Comparison of ENCODE assay signal across 9 mouse cellular contexts in the genomic region with DNA sequence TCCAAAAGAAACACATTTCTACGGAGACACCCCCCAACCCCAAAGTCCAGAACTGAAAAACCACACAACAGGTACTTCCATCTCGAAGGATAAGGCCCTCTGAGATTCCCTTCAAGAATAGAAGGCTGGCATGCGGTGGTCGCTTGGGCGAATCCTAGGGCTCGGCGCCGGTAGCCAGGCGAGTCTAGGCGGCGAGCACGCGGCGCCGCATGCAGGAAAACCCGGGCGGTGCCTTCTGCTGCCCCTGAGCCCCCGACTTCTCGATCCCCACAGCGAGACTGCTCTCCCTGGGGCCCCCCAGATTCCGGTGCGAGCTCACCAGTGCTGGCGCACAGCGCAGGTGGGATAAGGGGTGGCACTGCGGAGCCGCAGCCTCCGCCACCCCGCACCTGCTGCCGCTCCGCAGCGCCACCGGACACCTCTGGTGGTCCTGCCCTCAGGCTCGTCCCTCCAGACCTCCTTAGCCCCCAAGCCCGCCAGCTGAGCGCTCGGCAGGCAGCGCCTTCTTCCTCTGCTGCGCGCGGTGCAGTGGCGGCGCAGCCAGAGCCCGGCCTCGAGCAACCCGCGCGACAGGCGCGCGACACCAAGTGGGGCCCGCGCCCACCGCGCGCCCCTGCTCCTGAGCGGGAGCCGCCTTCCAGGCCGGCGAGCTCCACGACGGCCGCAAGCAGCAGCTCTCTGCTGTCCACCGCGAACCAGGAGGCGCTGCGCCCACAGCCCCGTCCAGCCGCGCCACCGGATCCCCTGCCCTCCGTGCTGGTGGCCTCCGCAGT. TPM values are rescaled to one million over a fixed set of nuclear protein-coding genes. Genes with fewer than 3 reads are reported as not detected.
A peak's percentile ranks its signal among the peaks of the same experiment; 100 is the strongest.
DNase-seq lines count a peak whose midpoint lies in the region; ATAC-seq lines count a peak whose summit lies in the region.
"Had no signal": no experiment of that assay in that cellular context is flagged by ENCODE, and none has a peak within 500 bp of the region (broad histone marks: within the 10 kb centered on the region; RNA-seq: fewer than 3 reads in every experiment).

No protein-coding gene starts in this region.

- H3K9ac ChIP-seq in embryonic facial prominence, embryonic 11.5 days (replicated peaks; ENCODE audit: low read length), result peak overlapping the region; percentile 22; the same call in 1 of the 2 replicates
- H3K9ac ChIP-seq in hindbrain, embryonic 15.5 days, result peak overlapping the region; percentile 60
- H3K9ac ChIP-seq in neural tube, embryonic 14.5 days (replicated peaks; ENCODE audit: low read depth, low read length), result peak overlapping the region; percentile 56

- no peak overlapping the region for H3K27ac ChIP-seq in embryonic facial prominence, embryonic 11.5 days (replicated peaks; ENCODE audit: low read depth, low read length)
- peak overlapping the region; percentile 77 for H3K27ac ChIP-seq in hindbrain, embryonic 15.5 days (replicated peaks)
- no peak overlapping the region for H3K27ac ChIP-seq in neural tube, embryonic 14.5 days (ENCODE audit: low read depth, low read length)

- ATAC-seq in embryonic facial prominence, embryonic 11.5 days (replicated peaks; ENCODE audit: insufficient number of reproducible peaks, low FRiP score, low TSS enrichment, low read depth), result peak; percentile 79
- ATAC-seq in hindbrain, embryonic 15.5 days (ENCODE audit: low FRiP score, low read depth), result peak; percentile 79
- peak; percentile 81 for ATAC-seq in neural tube, embryonic 14.5 days (ENCODE audit: low read depth)

- WGBS in embryonic facial prominence, embryonic 11.5 days, result 2% methylated on average over 59 of the region's 72 CpGs
- WGBS in hindbrain, embryonic 15.5 days, result 1% methylated on average over 69 of the region's 72 CpGs
- WGBS in neural tube, embryonic 14.5 days, result 1% methylated on average over 62 of the region's 72 CpGs

- peak overlapping the region; percentile 43 for H3K4me3 ChIP-seq in embryonic facial prominence, embryonic 11.5 days (ENCODE audit: low read depth, low read length)
- peak overlapping the region; percentile 72 for H3K4me3 ChIP-seq in hindbrain, embryonic 15.5 days
- H3K4me3 ChIP-seq in neural tube, embryonic 14.5 days (ENCODE audit: low read depth, low read length), result peak overlapping the region; percentile 52

- no peaks in the 10 kb centered on the region for H3K4me1 ChIP-seq in embryonic facial prominence, embryonic 11.5 days (ENCODE audit: control insufficient read depth, insufficient read depth, low read length)
- H3K4me1 ChIP-seq in hindbrain, embryonic 15.5 days (replicated peaks), result peaks cover 10% of the 10 kb centered on the region; the same call in 1 of the 2 replicates
- H3K4me1 ChIP-seq in neural tube, embryonic 14.5 days (ENCODE audit: control insufficient read depth, insufficient read depth, low read length), result 0 out of 2 replicates have a peak, but pooled peaks cover 4% of the 10 kb centered on the region

- H3K36me3 ChIP-seq in embryonic facial prominence, embryonic 11.5 days (replicated peaks; ENCODE audit: control insufficient read depth, insufficient read depth, low read depth, low read length), result no peaks in the 10 kb centered on the region
- H3K36me3 ChIP-seq in hindbrain, embryonic 15.5 days, result no peaks in the 10 kb centered on the region
- H3K36me3 ChIP-seq in neural tube, embryonic 14.5 days (ENCODE audit: control insufficient read depth, insufficient read depth, low read length), result no peaks in the 10 kb centered on the region

- no peaks in the 10 kb centered on the region for H3K9me3 ChIP-seq in embryonic facial prominence, embryonic 11.5 days (replicated peaks; ENCODE audit: control insufficient read depth, low read length)
- H3K9me3 ChIP-seq in hindbrain, embryonic 15.5 days, result no peaks in the 10 kb centered on the region
- no peaks in the 10 kb centered on the region for H3K9me3 ChIP-seq in neural tube, embryonic 14.5 days (ENCODE audit: control insufficient read depth, low read length)

- peaks cover 37% of the 10 kb centered on the region for H3K27me3 ChIP-seq in embryonic facial prominence, embryonic 11.5 days (ENCODE audit: control insufficient read depth, insufficient read depth, low read length)
- H3K27me3 ChIP-seq in hindbrain, embryonic 15.5 days, result peaks cover 26% of the 10 kb centered on the region
- peaks cover 29% of the 10 kb centered on the region for H3K27me3 ChIP-seq in neural tube, embryonic 14.5 days (ENCODE audit: control insufficient read depth, insufficient read depth, low read length)

- peak; percentile 58 to 61 for DNase-seq in layer of hippocampus, postnatal 36 days
- no peak for DNase-seq in layer of hippocampus, adult 9-11 months
- DNase-seq in embryonic facial prominence, embryonic 11.5 days (ENCODE audit: low spot score), result peak; percentile 18
- no peak for DNase-seq in gastrocnemius, adult 18-20 months (ENCODE audit: low spot score)
- no peak for DNase-seq in urinary bladder, adult 2 months (ENCODE audit: low spot score)
- no peak for DNase-seq in kidney, adult 11 months

- H3K4me2 ChIP-seq in embryonic facial prominence, embryonic 11.5 days (ENCODE audit: low read depth, low read length), result peak overlapping the region; percentile 83
- H3K4me2 ChIP-seq in hindbrain, embryonic 15.5 days, result peak overlapping the region; percentile 87
- peak overlapping the region; percentile 65 for H3K4me2 ChIP-seq in neural tube, embryonic 14.5 days (ENCODE audit: low read depth, low read length)

RNA-seq across cellular contexts. Expression of a gene that starts 0.8 kb away (rescaled TPM):
- total RNA-seq in layer of hippocampus, postnatal 36 days (2021), result 100 to 1,000 TPM; 177 TPM
- polyA plus RNA-seq in embryonic facial prominence, embryonic 11.5 days (2014; fragmentation: Nextera tagmentation; extraction: Ambion mirVana), result 1.0 and 1.3 TPM in 2 replicates
- polyA plus RNA-seq in hindbrain, embryonic 15.5 days (2015; fragmentation: Nextera tagmentation; extraction: Ambion mirVana), result 49.4 and 51.4 TPM in 2 replicates
- 38.1 and 61.4 TPM in 2 replicates for polyA plus RNA-seq in neural tube, embryonic 14.5 days (2014; fragmentation: Nextera tagmentation; extraction: Ambion mirVana)
- not detected for total RNA-seq in gastrocnemius, adult 18-20 months (2021)
- not detected in 2 replicates for polyA plus RNA-seq in urinary bladder, adult 2 months (2012; rRNA removed)
- polyA plus RNA-seq: liver, embryonic 16.5 days had no signal

Comparison
In these comparisons a context has a peak if more than half of its experiments do, and no peak if none do; other contexts are left out.
1. DNase-seq: peak in layer of hippocampus, postnatal 36 days (2 of 2) and embryonic facial prominence, embryonic 11.5 days (single experiment); none in layer of hippocampus, adult 9-11 months (single experiment), gastrocnemius, adult 18-20 months (single experiment), urinary bladder, adult 2 months (single experiment) and kidney, adult 11 months (single experiment).
2. RNA of a gene that starts 0.8 kb away (polyA plus RNA-seq): 38.1 to 61.4 TPM in neural tube, embryonic 14.5 days and 49.4 to 51.4 TPM in hindbrain, embryonic 15.5 days; 1.0 to 1.3 TPM in embryonic facial prominence, embryonic 11.5 days and not detected in urinary bladder, adult 2 months; every median in the first group is over 10 times any median in the second.
3. Peak in every context shown above with its lines, with median percentiles within 50 percentile points of each other: ATAC-seq, H3K4me2 ChIP-seq, H3K4me3 ChIP-seq and H3K9ac ChIP-seq.